ENCODE assay signal across 11 mouse cellular contexts in the genomic region with DNA sequence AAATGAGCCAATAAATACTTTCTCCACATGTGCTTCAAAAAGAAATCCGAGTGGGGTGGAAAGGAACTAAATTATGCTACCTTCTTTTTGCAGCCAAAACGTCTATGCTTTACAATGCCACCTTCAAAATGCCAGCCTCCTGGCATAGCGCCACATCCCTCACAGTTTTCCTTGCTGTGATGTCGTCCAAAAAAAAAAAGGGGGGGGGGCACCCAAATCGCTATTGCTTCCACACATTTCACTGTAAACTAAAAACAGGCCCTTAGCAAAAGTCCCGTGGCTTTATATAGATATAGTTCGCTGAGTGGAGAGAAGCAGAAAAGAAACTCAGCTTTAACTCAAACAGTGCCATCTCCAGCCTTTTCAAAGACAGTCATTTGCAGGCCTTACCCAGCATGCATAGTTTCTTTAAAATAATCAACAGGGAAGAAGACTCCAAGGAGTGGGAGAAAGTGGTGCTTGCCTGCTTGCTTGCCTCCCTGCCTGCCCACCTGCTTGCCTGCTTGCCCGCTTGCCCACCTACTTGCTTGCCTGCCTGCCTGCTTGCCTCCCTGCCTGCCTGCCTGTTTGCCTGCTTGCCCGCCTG. TPM values are rescaled to one million over a fixed set of nuclear protein-coding genes. Genes with fewer than 3 reads are reported as not detected.
DNase-seq lines count a peak whose midpoint lies in the region; ATAC-seq and TF ChIP-seq lines count a peak whose summit lies in the region.
"Had no signal": no experiment of that assay in that cellular context is flagged by ENCODE, and none has a peak within 500 bp of the region (broad histone marks: within the 10 kb centered on the region; RNA-seq: fewer than 3 reads in every experiment).

No protein-coding gene starts in this region.

- no peaks in the 10 kb centered on the region for H3K9me3 ChIP-seq in lung, embryonic 16.5 days (ENCODE audit: control insufficient read depth, low read length)
- H3K9me3 ChIP-seq in embryonic facial prominence, embryonic 14.5 days (ENCODE audit: control insufficient read depth, low read length), result no peaks in the 10 kb centered on the region
- H3K9me3 ChIP-seq in limb, embryonic 12.5 days, result no peaks in the 10 kb centered on the region
- H3K9me3 ChIP-seq: liver, embryonic 12.5 days had no signal

- 0 out of 2 replicates have a peak, but pooled peaks cover 2% of the 10 kb centered on the region for H3K79me2 ChIP-seq in heart, adult 2 months (replicated peaks; ENCODE audit: control insufficient read depth, insufficient read depth, low read length)

- no peak for TF ChIP-seq CTCF in heart, adult 2 months (IDR thresholded peaks at IDR 0.05)

- H3K4me3 ChIP-seq in heart, adult 2 months, result no peak overlapping the region
- no peak overlapping the region for H3K4me3 ChIP-seq in lung, embryonic 16.5 days (ENCODE audit: low read length)
- H3K4me3 ChIP-seq in embryonic facial prominence, embryonic 14.5 days (ENCODE audit: low read depth, low read length), result no peak overlapping the region
- H3K4me3 ChIP-seq in limb, embryonic 12.5 days (replicated peaks), result no peak overlapping the region
- H3K4me3 ChIP-seq: liver, embryonic 12.5 days had no signal

- no peak for ATAC-seq in lung, embryonic 16.5 days (ENCODE audit: low read depth)
- ATAC-seq in embryonic facial prominence, embryonic 14.5 days (ENCODE audit: low read depth), result peak; percentile 41; the same call in 1 of the 2 replicates
- peak; percentile 45; the same call in 1 of the 2 replicates for ATAC-seq in limb, embryonic 12.5 days (ENCODE audit: insufficient number of reproducible peaks, insufficient read depth, low FRiP score, low TSS enrichment, low read depth)
- ATAC-seq in erythroblast, adult 5-6 weeks (replicated peaks; ENCODE audit: low FRiP score, poor library complexity, severe bottlenecking), result no peak
- ATAC-seq: liver, embryonic 12.5 days had no signal

- H3K9ac ChIP-seq in heart, adult 2 months (ENCODE audit: low read depth, low read length), result peak overlapping the region; percentile 39; the same call in 1 of the 2 replicates
- no peak overlapping the region for H3K9ac ChIP-seq in lung, embryonic 16.5 days (ENCODE audit: low read length)
- H3K9ac ChIP-seq in embryonic facial prominence, embryonic 14.5 days (ENCODE audit: low read depth, low read length), result no peak overlapping the region
- no peak overlapping the region for H3K9ac ChIP-seq in limb, embryonic 12.5 days (replicated peaks)
- H3K9ac ChIP-seq: liver, embryonic 12.5 days had no signal

- H3K27ac ChIP-seq in heart, adult 2 months, result no peak overlapping the region
- H3K27ac ChIP-seq in lung, embryonic 16.5 days (ENCODE audit: low read length), result peak overlapping the region; percentile 7; the same call in 1 of the 2 replicates
- H3K27ac ChIP-seq in embryonic facial prominence, embryonic 14.5 days (replicated peaks; ENCODE audit: low read depth, low read length), result peak overlapping the region; percentile 78
- H3K27ac ChIP-seq in limb, embryonic 12.5 days, result peak overlapping the region; percentile 95
- H3K27ac ChIP-seq: liver, embryonic 12.5 days had no signal

- DNase-seq in heart, adult 2 months, result no peak
- no peak for DNase-seq in heart, postnatal 25 days (ENCODE audit: low spot score)
- no peak for DNase-seq in lung, postnatal 4 days
- peak; percentile 75 for DNase-seq in embryonic facial prominence, embryonic 14.5 days (ENCODE audit: low spot score)
- no peak for DNase-seq in cerebellum, adult 18-20 months
- DNase-seq: kidney, adult 11 months; thymus, adult 2 months had no signal

- no peak overlapping the region; the same call in 1 of the 2 replicates for H3K4me2 ChIP-seq in lung, embryonic 16.5 days (ENCODE audit: low read depth, low read length)
- peak overlapping the region; percentile 43 for H3K4me2 ChIP-seq in embryonic facial prominence, embryonic 14.5 days (ENCODE audit: low read depth, low read length)
- peak overlapping the region; percentile 50 for H3K4me2 ChIP-seq in limb, embryonic 12.5 days
- H3K4me2 ChIP-seq: liver, embryonic 12.5 days had no signal

- TF ChIP-seq EP300 in heart, adult 2 months (IDR thresholded peaks at IDR 0.05; ENCODE audit: insufficient read depth, low read depth, low read length), result no peak

- H3K27me3 ChIP-seq in heart, adult 2 months (ENCODE audit: control insufficient read depth, insufficient read depth, low read length), result no peaks in the 10 kb centered on the region
- H3K27me3 ChIP-seq in lung, embryonic 16.5 days (ENCODE audit: control insufficient read depth, insufficient read depth, low read depth, low read length), result no peaks in the 10 kb centered on the region
- H3K27me3 ChIP-seq in embryonic facial prominence, embryonic 14.5 days (replicated peaks; ENCODE audit: control insufficient read depth, insufficient read depth, low read length), result no peaks in the 10 kb centered on the region
- H3K27me3 ChIP-seq in limb, embryonic 12.5 days, result no peaks in the 10 kb centered on the region
- H3K27me3 ChIP-seq: liver, embryonic 12.5 days had no signal

- H3K36me3 ChIP-seq in heart, adult 2 months (ENCODE audit: control insufficient read depth, insufficient read depth, low read length), result no peaks in the 10 kb centered on the region; the same call in none of the 2 replicates
- no peaks in the 10 kb centered on the region for H3K36me3 ChIP-seq in lung, embryonic 16.5 days (ENCODE audit: control insufficient read depth, insufficient read depth, low read length)
- 0 out of 2 replicates have a peak, but pooled peaks cover 6% of the 10 kb centered on the region for H3K36me3 ChIP-seq in embryonic facial prominence, embryonic 14.5 days (ENCODE audit: control insufficient read depth, insufficient read depth, low read length)
- peaks cover 7% of the 10 kb centered on the region for H3K36me3 ChIP-seq in limb, embryonic 12.5 days
- H3K36me3 ChIP-seq: liver, embryonic 12.5 days had no signal

- WGBS in heart, adult 2 months, result 46% methylated on average over 9 of the region's 9 CpGs
- WGBS in lung, embryonic 16.5 days, result 43% methylated on average over 9 of the region's 9 CpGs
- 35% methylated on average over 9 of the region's 9 CpGs for WGBS in embryonic facial prominence, embryonic 14.5 days
- 27% methylated on average over 9 of the region's 9 CpGs for WGBS in limb, embryonic 12.5 days

- intact Hi-C loops in heart, adult 2 months (cut with DNase I), result no loop called here
- intact Hi-C loops in heart, postnatal 25 days (cut with DNase I), result no loop called here

- TF ChIP-seq POLR2A in heart, adult 2 months (IDR thresholded peaks at IDR 0.05; ENCODE audit: insufficient read depth, low read depth, low read length), result no peak

- no peaks in the 10 kb centered on the region for H3K4me1 ChIP-seq in heart, adult 2 months (ENCODE audit: control insufficient read depth, insufficient read depth, low read length)
- peaks cover 15% of the 10 kb centered on the region; the same call in 1 of the 2 replicates for H3K4me1 ChIP-seq in lung, embryonic 16.5 days (replicated peaks; ENCODE audit: control insufficient read depth, insufficient read depth, low read length)
- H3K4me1 ChIP-seq in embryonic facial prominence, embryonic 14.5 days (ENCODE audit: control insufficient read depth, insufficient read depth, low read length), result peaks cover 60% of the 10 kb centered on the region
- peaks cover 66% of the 10 kb centered on the region for H3K4me1 ChIP-seq in limb, embryonic 12.5 days (replicated peaks)
- H3K4me1 ChIP-seq: liver, embryonic 12.5 days had no signal

RNA-seq across cellular contexts. Expression of gene Msrb3, which starts 47.6 kb away (rescaled TPM):
- 10 to 100 TPM; 88.7 to 92.5 TPM for total RNA-seq in heart, adult 2 months (2021)
- polyA plus RNA-seq in heart, adult 2 months (2012; rRNA removed), result 53.5 and 86.5 TPM in 2 replicates
- total RNA-seq in heart, postnatal 25 days (2021), result 100 to 1,000 TPM; 101 to 106 TPM
- polyA plus RNA-seq in lung, embryonic 16.5 days (2015; fragmentation: Nextera tagmentation; extraction: Ambion mirVana), result 12.4 and 14.0 TPM in 2 replicates
- polyA plus RNA-seq in embryonic facial prominence, embryonic 14.5 days (2014; fragmentation: Nextera tagmentation; extraction: Ambion mirVana), result 10.1 and 13.6 TPM in 2 replicates
- polyA plus RNA-seq in limb, embryonic 12.5 days (2016; fragmentation: Nextera tagmentation; extraction: Ambion mirVana), result 8.6 and 9.6 TPM in 2 replicates
- total RNA-seq in erythroblast, adult 5-6 weeks (2015; ENCODE audit: low replicate concordance), result not detected in 2 replicates
- total RNA-seq in erythroblast, adult 5-6 weeks (2017; ENCODE audit: low replicate concordance), result 0.09 and 1.3 TPM in 2 replicates

Comparison
In these comparisons a context has a peak if more than half of its experiments do, and no peak if none do; other contexts are left out.
1. ATAC-seq: peak in embryonic facial prominence, embryonic 14.5 days (single experiment) and limb, embryonic 12.5 days (single experiment); none in lung, embryonic 16.5 days (single experiment) and erythroblast, adult 5-6 weeks (single experiment).